Mouse (Mus musculus) embryo, embryonic 11.5 days (tissue): Measurements from ENCODE around the gene Sox12.

Experiments used
- DNase-seq: peaks from one replicate; pipeline ENCODE4 v3.0.0-alpha.2; 2012; ENCODE audit warnings: low read depth, low spot score

The Sox12 gene

DNA sequence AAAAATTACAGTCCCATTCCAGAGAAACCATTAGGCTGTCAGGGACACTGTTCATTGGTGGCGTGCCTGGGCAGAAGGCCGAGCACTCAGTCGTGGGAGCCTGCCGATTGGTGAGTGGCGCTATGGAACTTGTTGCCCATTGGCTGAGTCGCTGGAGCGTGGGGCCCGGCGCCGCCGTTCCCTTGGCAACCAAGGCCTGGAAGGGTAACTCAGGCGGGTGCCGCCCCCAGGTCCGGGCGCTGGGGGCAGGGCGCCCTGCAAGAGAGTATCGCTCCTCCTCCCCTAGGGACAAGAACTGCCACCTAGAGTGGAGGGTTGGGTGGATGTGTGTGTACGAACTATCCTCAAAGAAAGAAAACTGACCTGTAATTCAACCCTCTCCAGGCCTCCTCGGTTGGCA lies 8.3 kb upstream of the Sox12 start:
- DNase-seq: peak; percentile 91

DNA sequence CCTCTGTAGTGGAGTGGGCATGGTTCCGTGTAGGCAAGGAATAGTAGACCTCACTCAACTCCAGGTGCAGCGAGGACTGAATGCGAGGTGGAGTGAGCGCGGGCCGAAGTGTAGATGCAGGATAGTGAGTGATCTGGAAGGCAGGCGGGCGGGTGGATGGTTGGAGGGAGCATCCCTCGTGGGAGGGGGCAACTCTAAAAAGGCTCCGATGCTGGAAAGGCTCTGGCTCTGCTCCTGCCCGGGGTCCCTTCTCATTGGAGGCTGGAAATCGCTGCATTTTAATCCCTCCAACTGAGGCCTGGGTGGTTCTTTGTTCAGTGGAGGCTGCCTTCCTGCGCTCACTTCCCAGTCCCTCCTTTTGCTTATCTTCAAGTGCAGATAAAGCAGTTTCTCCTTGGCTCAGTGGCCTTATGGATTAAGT lies 1.3 kb upstream of the Sox12 start:
- no peak for DNase-seq

DNA sequence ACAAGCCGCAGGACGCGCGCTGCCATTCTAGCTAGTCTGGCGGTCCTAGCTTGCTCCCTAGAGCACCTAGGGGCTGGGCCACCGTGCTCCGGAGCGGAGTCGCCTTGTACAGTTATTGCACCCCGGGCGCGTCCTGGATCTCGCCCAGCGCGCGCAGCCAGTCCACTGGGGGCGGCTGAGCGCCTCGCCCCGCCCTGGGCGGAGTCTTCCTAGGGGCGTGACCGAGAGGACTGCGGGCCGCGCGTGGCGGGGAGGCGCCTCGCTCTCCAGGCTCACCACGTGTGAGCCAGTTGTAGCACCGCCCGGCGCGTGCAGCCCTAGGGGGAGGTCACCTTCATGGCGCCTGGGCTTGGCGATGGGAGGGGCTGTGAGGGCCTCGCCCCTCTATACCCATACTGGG lies 828 bp upstream of the Sox12 start:
- DNase-seq: peak; percentile 93

DNA sequence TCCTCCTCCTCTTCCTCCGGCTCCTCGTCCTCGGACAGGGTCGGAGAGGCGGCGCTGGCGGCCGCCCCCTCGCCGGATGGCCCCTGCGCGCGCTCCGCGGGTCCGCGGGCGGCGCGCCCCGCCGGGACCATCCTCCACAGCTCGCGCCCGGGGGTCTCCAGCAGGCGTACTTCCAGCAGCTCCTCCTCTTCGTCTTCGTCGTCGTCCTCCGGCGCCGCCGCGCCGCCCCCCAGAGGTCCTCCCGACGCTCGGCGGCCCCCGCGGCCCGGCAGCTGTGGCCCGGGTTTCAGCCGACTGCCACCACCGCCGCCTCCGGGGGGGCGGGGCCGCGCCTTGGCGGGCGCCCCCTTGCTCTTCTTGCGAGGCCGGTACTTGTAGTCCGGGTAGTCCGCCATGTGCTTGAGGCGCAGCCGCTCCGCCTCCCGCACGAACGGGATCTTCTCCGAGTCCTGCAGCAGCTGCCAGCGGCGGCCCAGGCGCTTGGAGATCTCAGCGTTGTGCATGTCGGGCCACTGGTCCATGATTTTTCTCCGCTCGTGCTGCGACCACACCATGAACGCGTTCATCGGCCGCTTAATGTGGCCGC lies 766 bp downstream of the Sox12 start:
- peak; percentile 70 for DNase-seq

DNA sequence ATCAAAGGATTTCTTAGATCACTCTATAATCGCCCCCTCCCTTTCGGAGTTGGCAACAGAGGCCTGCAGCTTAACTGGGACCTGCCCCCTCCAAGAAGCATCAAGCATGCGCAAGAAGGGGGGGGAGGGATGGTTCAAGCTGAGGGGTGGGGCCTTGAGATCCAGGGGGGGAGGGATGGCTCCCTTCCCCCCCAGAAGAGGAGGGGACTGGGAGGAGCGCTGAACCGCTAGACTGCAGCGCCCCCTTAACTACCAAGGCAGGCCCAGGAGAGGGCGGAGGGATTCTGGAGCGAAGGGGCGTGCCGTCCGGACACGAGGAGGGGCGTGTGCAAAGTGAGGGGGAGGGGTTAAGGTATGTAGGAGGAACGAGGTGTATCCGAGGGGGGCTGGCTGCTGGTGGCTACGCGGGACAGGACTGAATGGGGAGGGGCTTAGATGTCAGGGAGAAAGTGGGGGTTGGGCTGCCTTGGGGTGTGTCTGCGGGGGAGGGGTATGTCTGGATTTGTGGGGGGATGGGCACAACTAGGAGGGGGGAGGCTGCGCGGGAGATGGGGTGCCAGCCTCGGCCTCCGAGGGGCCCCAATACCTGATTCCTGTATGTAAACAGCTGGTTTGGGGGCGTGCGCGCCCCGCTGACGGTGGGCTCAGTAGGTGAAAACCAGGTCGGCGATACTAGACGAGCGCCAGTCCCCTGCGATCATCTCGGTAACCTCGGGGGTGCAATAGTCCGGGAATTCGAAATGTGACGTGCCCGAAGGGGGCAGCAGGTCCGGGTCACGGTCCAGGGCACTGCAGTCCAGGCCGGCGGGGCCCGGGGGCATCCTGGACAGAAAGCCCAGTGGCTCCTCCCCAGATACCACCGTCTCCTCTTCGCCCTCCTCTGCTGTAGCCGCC lies 1.5 kb downstream of the Sox12 start:
- peak; percentile 96 for DNase-seq

DNA sequence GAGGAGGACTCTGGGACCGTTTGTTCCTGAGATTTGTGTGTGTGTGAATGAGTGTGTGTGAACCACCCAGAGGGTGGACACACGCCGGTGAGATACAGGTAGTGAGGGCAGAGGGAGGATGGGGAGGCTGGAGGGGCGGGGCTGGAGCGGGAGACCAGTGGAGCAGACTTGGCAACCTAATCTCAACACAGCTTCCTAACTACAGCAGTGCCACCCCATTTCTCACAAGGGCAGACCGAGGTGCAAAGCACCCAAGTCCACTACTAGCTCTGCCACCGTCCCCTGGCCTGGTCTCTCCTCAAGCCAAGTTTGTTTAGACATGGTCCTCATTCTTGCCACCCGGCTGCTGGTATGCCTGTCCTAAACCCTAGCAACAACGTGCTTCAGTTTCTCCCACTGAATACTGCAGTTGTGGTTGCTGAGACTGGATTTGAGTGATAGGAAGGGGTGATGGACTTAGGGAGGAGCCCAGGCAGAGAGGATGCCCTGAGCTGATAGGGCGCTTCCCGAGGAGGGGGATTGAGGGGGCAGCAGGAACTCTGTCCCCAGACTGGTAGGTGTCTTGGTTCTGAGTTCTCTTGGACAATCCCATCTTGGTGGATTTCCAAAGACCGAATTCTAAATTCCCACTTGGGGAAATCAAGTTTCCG lies 2.5 kb downstream of the Sox12 start:
- DNase-seq: no peak

DNA sequence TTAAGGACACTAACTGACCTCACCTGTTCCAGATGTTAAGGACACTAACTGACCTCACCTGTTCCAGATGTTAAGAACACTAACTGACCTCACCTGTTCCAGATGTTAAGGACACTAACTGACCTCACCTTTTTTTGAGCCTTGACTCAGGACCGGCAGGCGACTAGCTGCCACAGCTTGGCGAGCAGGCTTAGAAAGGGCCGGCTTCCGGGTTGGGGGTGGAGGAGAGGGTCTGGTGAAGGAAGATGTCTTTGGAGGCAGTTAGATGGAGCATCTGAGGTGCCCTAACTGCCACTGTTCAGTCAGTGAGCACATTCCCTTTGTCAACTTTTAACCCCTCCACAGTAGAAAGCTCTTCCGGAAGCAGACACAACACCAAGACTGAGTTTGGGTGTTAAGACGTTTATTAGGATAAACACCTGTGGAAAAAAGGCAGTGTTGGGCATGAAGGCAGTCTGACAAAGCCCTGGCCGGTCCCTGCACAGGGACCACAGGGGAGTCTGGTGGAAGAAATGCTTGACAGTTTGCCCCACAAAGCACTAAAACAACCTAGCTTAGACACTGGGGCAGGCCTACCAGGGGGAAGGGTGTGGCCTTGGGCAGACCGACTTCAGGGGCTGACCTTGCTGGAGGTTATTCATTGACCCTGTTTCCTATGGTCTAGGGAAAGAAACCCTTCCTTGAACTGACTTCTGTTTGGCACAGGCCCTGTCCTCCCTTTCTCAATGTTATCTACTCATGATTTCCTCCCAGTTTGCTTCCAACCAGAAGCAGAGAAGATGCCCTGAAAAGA lies 4.4 kb downstream of the Sox12 start:
- no peak for DNase-seq

DNA sequence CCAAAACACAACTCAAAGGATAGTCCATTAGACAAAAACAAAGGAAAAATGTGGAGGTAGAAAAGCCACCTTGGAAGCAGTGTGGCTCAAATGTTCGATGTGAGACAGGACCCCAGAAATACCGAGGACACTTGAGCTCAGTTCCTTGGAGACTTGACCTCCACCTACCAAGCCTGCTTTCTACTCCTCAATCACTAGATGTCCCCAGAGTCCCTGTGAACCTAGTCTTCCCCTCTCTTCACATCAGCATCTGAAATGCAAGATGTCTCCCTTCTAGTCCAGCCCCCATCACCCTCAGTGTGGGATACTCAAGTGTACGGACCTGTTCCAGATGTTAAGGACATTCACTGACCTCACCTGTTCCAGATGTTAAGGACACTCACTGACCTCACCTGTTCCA lies 5.1 kb downstream of the Sox12 start:
- peak; percentile 57 for DNase-seq

DNA sequence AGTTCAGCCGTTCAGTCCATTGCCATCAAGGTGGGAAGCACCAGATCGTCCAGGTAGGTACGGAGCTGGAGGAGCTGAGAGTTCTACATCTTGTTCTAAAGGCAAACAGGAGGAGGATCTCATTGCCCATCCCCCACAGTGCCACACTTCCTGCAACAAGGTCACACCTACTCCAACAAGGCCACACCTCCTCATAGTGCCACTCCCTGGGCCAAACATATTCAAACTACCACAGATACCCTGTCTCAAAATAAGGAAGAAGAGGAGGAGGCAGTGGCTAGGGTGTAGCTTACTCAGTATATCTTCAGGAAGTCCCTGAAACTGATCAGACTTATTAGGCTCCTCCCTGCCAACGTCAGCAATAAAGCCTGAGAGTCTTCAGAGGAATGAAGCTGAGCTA lies 13.7 kb downstream of the Sox12 start:
- no peak for DNase-seq

DNA sequence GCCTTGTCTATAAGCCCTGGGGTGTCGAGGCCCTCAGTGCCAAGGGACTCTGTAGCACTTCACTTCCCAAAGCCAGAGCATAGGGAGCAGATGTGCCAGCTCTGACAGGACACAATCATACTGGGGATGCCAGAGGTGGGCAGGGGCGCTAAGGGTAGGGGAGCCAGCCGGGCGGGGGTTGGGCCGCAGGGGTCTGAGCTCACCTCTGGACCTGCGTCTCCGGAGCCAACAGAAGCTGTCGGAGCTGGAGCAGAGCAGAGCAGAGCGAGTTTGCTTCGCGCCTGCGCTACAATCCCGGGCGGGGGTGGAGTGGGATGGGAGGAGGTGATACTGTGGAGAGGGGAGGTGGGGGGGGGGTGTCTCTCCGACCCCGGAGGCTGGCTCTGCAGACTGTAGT lies 21.5 kb downstream of the Sox12 start, which contains the start of gene Nrsn2:
Gene Nrsn2, minus strand, starts transcription at position 294 of the 397 bp plus-strand sequence.
- DNase-seq: no peak

DNA sequence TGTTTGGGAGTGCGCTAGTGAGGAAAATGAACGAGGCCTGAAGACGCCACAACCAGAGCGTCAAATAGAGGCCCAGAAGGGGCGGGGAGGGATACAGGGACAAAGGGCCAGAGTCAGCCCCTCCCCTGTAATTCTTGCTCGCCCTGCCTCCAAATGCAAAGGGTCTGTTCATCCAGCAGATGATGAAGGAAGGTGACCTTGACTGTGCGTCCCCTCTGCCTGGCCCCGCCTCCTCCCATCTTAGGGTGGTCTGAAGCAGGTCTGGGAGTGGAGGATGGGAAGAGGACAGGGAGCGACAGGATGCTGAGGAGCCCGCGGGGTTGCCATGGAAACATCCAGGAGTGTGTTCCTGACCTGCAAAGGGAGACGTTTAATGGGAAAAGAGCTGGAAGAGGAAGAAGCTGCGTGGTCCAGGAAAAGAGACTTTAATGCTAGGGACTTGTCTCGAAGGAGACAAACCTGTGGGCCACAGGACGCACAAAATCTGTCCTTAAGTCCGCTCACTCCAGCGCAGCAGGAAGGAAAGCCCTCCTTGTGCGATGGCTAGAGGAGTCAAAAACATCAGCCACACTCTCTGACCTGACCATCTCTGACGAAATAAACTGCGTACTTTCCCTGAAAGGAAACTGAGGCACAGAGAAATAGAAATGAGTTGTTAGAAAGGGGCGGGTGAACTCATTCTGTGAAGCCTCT lies 22.1 kb downstream of the Sox12 start:
- DNase-seq: peak; percentile 57

DNA sequence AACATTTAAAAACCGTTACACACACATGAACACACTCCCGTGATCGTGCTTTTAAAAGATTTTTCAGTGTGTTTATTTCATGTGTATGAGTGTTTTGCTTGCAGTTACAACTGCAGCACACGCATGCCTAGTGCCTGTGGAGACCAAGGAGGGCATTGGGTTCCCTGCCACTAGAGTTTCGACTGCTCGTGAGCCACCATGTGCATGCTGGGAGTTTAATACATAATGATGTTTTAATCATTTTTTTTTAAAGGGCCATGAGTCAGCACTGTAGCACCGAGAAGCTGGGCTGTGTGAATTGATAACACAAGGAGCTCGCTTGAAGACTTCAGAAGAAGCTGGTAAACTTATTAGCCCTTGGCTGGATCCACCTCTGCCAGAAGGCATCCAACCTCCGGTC lies 24.3 kb downstream of the Sox12 start:
- no peak for DNase-seq

DNA sequence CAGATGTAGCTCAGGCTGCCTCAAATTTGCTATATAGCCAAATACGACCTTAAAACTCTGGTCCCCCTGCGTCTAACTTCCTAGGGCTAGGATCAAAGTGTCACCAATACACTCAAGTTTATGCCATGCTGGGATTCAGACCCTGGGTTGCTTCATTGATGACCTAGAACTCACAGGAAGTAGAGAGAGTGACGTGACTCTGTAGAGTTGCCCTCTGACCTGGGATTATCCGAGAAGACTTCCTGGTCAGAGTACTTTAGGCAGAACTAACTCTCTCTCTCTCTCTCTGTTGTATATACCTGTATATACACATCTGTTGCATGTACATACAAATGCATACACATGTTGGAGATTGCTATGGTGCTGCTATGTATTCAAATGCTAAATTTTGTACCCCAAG lies 25.2 kb downstream of the Sox12 start:
- DNase-seq: no peak

DNA sequence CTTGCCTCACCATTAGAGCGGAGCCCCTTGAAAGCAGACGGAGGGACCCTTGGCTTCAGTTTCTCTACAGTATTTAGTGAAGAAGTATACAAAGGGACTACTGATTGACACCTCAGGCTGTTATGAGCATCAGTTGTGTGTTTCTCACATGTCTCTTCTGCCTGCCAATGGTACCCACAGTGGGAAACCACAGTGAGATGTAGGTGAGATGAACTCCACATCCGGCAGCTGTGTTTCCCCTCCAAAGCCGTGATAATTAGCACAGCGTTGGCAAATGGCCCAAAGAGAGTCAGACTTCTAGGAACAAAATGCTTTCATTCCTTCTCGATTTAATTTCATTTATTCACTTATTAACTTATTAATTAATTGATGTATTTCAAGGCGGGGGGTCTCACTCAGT lies 25.8 kb downstream of the Sox12 start:
- no peak for DNase-seq

DNA sequence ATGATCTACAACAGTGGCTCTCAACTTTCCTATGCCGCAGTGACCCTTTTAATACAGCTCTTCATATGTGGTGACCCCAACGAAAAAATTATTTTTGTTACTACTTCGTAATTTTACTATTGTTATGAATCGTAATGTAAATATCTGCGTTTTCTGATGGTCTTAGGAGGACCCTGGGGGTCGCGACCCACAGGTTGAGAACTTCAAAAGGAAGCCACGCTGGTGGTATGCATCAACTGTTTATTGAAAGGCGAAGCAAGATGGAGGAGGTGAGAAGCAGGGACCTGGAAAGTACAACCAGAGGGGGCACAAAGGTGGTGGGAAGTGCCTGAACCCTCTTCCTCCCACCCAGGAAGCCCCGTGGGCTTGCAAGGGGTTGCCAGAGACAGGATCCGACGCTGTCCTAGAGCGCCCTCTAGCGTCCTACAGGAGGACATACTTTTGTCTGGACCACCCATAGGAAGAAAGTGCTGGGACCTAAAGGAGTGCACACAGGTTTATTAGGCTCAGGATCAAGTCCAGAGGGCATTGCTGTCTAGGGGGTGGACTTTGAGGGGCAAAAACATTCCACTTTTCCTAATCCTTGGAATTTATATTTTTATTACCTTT lies 29.2 kb downstream of the Sox12 start:
- DNase-seq: peak; percentile 68

DNA sequence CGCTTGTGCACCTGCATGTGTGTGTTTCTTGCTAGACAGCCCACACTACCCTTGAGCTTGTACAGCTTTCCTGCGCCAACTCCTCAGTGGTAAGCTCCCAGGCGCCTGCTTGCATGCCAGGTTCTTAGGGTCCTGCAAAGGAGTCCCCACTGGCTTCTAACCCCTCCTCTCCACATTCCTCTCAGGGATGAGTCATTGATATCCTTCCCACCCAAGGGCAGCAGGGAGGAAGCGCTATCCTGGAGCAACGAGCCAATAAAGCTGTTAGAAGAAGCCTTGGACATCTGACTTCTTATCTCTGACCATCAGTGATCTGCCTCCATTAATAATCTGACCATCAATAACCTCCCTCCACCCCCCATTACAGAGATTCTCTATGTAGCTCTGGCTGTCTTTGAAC lies 29.9 kb downstream of the Sox12 start:
- DNase-seq: no peak

DNA sequence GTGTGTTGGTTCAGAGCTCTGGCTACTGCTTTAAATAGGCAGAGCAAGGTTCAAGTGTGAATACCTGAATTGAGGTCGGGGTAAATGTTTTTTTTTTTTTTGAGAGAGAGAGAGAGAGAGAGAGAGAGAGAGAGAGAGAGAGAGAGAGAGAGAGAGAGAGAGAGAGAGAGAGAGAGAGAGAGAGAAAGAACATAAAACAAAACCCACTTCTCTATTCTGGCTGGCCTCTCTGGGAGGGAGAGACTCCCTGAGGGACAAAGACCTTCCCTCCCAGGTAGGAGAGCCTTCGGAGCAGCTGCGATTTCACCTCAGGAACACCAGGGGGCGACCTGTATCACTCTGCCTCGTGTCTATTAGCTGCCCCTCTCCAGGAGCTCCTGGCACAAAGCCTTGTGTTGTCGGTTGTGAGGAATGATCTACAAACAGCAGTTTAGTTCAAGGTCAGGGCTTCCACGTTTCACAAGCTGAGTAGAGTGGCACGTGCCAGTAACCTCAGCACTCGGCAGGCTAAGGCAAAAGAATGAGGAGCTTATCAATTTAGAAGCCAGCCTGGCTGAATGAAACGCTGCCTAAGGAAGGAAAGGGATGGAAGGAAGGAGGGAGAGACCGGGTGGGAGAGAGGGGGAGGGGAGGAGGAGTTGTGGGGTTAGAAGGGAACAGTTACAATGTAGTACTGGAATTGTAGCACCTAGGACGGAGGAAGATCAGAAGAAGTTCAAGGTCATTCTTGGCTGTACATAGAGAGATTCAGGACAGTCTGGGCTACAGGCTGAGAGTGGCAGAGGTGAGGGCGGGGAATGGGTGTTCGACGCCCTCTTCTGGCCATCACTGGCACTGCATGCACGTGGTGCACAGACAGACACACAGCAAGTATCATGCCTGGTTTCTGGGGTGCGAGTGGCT lies 34.4 kb downstream of the Sox12 start:
- DNase-seq: peak; percentile 70

DNA sequence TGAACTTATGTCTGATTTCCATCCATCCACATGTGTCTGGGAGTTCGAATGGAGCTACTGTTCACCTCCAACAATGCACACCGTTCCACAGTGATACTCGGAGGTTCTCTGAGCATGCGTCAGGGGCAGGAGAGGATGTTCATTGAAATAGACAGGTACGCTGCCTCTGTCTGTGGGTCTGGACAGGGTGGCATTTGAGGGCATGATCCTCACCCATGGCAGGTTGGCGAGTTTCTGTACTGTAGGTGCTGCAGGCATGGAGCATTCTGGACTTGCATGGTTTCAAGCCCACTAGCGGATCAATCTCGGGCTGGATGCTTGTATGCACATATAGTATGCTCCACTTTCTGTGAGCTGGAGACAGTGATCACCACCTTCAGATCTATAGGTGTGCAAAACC lies 36.7 kb downstream of the Sox12 start:
- DNase-seq: no peak

DNA sequence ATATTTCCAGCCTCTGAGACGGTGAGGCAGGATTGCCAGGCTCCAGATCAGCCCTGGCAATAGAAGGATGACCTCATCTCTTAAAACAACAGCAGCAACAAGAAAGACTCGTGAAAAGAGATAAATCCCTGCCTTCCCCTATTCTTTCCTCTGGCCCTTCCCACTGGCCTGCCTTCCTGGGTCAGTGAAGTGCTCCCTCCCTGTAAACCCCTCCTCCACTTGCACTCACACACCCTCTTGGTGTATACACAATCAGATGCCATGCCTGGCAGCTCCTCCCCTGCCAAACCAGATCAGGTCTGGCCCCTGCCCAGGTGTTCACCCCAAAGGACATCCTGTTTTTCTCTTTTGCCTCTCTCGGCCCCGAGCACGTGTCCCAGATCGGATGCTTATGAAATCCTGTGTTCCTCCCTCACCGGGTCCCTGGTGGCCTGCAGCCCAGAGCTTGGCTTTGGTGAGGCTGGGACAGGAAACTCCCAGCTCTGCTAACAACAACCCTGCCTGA lies 37.5 kb downstream of the Sox12 start:
- DNase-seq: no peak

DNA sequence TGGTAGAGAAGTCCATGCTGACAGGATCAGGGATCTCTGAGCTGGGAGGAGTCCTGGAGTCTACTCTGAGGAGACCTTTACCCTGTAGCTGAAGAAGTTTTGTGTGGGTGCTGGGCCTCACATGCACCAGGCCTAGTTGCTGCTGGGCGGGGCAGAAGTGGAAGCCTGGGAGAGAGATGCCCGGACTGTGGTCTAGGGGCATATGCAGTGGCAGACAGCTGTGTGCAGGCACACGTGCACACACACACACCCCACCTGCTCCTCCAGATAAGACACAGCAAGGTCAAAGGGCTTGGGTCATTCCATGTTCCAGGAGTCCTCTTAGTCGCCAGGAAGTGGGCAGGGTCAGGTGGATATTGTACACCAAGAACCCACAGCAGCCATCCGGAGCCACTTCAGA lies 38.2 kb downstream of the Sox12 start:
- DNase-seq: no peak
